Mouse (Mus musculus) kidney, adult 2 months (tissue): ENCODE measurements at regions not wholly inside any gene's neighbourhood (a gene's known extent, or its start where the extent isn't known, plus 50 kb on each side); places are given as distances from the start of the nearest gene placed in this dataset.

ENCODE experiments used
- CTCF ChIP-seq: fragments of 200-500 bp; conservative IDR thresholded peaks from 2 replicates; pipeline ENCODE4 v1.5.1; 2011; ENCODE audit warnings: low read depth, mild to moderate bottlenecking, control low read depth, low read length, moderate library complexity, mixed read lengths; ENCODE audit not compliant: insufficient read depth, insufficient read length
- POLR2A ChIP-seq: fragments of 200-500 bp; IDR thresholded peaks from one replicate; pipeline ENCODE4 v1.6.1; 2011; ENCODE audit warnings: low read depth, low read length, control low read depth

DNA sequence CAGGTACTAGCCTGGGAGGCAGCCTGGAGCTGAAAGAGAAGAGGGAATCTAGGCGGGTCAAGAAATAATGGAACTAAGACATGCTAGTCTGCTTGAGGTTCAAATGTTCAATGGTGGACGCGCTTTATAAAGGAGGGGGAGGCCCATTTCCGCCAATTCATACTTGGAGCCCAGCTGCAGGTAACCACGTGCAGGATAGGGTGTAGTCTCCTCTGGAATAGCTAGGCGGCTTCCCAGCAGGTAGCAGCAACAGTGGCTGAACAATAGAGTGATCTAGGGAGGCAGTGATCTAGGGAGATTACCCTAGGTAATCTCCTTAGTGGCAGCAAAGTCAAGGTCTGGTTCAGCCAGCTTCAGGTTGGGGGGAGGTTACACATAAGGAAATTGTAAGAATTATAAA is 134.6 kb downstream of the Sh2d4b start:
- TF ChIP-seq CTCF (no peak), POLR2A (no peak)
